Mouse (Mus musculus): ENCODE data around the gene Dqx1.

Gene Dqx1

DNA sequence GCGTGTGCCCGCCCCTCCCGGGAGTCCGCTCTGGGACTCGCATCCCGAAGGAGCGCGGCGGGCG, 12.4 kb downstream of the Dqx1 start, which contains the start of gene Tlx2:
Gene Tlx2, minus strand, starts transcription at position 47 of the 64 bp plus-strand sequence.
- in situ Hi-C loops (cut with MboI, MseI): no loop called here

DNA sequence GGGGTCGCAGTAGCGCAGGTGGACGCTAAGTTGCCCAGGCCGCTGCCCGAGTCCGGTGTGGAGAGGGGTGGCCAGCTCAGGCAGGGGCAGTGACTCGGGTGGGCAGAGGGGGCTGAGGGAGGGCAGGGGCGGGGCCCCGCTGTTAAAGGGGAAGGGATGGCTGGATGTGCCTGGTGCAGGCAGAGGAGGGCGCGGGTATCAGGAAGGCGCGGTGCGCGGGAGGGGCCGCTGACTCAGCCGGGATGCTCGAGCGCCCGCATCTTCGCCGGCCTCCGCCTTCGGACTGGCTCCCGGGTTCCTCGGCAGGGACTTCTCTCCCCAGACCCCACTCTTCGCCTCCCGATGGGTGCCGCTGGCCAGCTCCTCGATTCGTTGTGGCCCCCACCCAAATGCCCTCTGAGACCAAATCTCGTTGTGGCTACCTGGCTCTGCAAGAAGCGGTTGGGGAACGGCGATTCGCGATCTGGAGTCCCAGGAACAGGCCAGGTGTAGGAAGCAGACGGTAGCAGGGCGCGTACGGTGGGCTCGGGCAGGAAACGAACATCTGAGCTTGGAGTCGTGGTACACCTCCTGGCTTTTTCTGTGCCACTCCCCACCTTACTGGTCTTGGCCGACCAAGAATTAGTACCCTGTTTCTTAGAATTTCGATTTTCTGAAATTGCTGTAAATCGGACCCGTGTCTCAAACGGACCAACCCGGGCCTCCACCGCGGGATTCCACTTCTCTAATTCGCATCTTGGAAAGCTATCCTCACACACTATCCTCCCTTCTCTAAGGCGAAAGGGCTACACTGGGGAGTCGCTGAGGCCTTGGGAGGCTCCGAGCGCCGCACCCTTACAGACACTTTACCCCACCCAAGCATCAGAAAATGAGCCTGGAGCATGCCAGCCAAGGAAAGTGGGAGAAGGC, 12.9 kb downstream of the Dqx1 start:
- in situ Hi-C loops (cut with MboI, MseI): no loop called here

DNA sequence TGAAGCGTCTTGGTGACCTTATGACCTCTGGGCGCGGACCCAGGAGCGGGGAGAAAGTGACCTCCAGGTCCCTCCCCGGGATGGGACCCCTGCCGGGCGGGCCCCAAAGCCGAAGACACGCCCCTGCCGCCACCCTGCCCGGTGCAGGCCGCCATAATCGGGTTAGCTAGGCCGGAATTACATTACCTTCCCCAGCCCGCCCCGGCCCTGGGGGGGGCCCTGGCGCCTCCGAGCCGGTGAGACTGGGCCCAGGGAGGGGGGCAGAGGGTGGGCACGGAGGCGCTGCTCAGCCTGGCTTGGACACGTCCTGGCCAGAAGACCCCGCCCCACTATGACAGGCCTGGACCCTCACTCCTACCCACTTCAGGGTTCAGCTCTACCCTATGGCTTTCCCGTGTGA, 13.6 kb downstream of the Dqx1 start:
- in situ Hi-C loops (cut with MboI, MseI): no loop called here

DNA sequence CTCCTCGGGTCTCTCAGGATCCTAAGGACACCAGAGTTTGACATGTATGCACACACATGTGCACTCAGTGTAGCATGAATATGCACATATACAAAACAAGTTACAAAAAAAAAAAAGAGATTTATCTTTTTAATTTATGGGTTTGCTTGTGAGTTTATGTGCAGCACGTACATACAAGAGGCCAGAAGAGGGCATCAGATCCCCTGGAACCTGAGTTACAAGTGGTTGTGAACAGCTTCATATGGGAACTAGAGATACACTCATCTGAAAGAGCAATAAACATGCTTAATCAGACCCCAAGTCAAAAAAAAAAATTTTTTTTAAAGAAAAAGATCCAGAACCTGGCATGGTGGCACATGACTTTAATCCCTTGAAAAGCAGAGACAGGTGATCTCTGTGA, 17.3 kb downstream of the Dqx1 start:
- in situ Hi-C loops (cut with MboI, MseI): loop anchor here (5.0 kb wide), 1 partner anchor 42 kb away; the partner anchor contains the start of gene Mogs

DNA sequence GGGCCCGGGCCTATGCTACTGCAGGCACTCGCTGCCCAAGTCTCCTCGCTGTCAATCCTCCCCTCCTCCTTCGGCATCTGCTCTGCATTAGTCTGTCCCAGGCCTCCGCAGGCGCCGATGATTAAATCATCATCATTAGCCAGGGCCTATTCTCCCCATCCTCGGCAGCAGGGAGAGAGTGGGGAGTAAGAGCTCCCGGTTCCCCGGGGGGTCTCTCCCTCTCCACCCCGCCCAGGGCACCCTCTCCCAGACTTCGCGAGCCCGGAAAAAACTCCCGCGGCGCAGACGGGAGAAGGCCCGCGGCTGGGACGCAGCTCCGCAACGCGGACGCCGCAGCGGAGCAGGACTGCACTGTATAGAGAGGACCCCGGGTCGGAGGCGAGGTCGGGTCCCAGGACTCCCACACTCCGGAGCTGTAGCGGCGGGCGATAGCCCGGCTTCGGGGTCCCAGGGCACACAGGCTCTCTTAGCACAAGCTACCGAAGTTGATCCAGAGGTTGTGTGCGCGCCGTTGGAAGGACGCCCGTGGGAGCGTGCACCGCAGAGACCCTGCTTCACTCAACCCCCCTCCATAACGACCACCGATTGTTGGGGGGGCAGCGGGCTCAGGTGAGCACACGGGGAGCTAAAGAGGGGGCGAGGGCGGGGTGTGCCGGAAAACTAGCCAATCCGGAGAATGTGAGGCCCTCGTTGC, 20.1 kb downstream of the Dqx1 start, which contains the start of gene Pcgf1:
Gene Pcgf1, plus strand, starts transcription at position 240 of the 694 bp plus-strand sequence.
- in situ Hi-C loops (cut with MboI, MseI): loop anchor here (5.0 kb wide), 1 partner anchor 40 kb away; the partner anchor contains the start of gene Mogs

DNA sequence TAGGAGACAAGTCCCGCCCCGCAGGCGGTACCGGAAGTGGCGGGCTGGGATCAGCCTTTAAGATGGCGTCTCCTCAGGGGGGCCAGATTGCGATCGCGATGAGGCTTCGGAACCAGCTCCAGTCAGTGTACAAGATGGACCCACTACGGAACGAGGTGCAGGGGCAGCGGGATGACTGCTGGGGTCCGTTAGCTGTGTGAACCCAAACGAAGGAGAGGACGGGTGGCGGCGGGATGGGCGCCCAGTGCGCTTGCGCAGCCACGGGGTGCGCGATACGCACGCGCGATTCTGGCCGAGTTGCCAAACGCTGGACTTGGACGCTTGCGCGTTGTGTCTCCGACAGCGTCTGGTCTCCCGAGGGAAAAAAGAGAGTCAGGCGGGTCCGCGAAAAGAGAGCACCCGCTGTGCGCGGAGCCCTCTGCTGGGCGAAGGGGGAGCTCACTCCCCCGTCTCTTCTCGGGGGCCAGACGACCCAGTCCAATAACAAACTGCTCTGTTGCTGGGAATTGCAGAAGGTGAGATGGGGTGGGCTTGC, 20.7 kb downstream of the Dqx1 start:
- in situ Hi-C loops (cut with MboI, MseI): loop anchor here (5.0 kb wide), 1 partner anchor 39 kb away; the partner anchor contains the start of gene Mogs

DNA sequence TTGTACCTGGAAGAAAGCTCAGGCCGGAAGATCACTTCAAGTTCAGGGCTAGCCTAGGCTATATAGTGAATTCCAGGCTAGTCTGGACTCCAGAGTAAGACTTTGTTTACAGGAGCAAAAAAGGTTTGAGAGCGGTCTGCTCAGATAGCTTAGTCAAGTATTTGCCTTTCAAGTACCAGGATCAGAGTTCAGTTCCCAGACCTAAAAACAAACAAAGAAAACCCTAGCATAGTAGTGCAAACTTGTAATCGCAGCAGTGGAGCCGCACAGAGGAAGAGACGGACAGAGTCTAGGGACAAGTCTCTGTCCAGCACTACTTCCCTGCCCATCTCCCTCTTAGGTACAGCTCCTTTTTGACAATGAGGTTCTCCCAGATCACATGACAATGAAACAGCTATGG, 22.6 kb downstream of the Dqx1 start:
- in situ Hi-C loops (cut with MboI, MseI): no loop called here

DNA sequence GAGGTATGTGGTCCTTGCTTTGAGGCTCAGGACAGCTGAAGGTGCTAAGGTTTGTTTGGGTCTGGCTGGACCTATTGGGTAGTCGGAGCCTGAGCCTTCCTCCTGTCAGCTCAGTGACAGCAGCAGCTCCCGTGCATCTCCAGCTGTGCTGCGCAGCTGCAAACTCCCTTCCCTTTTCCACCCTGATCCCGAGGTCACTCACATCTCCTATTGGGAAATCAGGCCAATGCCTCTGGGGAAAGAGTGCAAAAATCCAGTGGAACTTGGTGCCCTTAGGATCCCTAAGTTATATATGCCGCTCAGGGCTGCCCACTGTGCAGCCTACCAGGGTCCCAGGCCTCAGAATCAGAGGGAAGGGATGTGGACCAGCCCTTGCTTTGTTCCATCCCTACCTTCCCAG, 25.9 kb downstream of the Dqx1 start:
- in situ Hi-C loops (cut with MboI, MseI): no loop called here

DNA sequence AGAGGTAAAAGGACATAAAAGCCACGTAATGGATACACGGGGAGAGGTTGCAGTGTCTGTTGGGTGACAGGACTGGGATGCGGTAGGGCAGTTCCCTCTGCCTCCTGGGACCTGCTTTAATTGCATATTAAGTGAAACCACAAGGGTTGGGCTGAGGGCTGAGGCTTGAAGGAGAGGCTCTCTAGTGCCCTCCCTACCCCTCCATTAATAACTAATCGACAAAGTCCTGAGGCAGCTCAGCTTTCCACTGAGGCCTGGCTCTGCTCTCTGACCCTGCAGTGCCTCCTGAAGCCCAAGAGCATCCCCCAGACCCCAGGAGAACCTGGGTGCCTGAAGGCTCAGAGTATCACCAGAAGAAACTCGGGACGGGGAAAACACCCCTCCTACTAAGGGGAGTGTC, 26.8 kb downstream of the Dqx1 start:
- in situ Hi-C loops (cut with MboI, MseI): no loop called here

DNA sequence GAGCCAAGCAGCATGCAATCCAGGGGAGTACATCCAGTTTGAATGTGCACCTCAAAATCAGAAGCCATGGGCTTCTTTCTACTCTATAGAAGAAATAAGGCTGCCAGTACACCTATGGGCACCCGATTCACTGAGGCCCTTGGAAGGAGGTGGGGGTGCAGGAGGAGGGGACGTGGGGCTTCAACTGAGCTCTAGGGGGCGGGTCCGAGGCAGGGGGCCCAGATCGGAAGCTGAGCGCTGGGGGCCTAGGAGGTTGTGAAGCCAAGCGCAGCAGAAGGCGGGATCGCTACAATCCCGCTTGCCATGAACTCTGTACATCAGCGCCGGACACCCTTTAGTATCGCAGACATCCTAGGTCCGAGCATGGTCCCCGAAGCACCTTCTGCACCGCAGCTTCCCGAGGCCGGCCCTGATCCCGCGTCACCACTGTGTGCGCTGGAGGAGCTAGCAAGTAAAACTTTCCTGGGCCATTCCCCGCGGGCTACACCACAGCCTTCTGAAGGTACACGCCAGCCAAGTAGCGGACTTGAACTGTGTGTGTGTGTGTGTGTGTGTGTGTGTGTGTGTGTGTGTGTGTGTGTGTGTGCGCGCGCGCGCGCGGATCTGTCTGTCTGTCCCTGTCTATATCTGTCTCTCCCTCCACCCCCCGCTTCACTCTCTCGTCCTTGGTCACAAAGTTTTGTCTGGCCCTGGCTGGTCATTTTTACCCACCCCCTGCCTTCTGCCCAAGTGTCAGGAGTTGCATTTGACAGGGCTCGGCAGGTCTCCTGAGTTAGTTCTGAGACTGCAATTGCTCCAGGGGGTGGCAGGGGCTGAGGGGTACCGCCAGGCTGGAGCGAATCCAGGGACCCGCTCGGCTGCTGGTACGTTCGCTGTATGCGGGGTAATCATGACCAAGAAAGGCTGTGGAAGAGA, 28.7 kb downstream of the Dqx1 start, which contains the start of gene Lbx2:
Gene Lbx2, plus strand, starts transcription at position 247 of the 915 bp plus-strand sequence.
- in situ Hi-C loops (cut with MboI, MseI): no loop called here

DNA sequence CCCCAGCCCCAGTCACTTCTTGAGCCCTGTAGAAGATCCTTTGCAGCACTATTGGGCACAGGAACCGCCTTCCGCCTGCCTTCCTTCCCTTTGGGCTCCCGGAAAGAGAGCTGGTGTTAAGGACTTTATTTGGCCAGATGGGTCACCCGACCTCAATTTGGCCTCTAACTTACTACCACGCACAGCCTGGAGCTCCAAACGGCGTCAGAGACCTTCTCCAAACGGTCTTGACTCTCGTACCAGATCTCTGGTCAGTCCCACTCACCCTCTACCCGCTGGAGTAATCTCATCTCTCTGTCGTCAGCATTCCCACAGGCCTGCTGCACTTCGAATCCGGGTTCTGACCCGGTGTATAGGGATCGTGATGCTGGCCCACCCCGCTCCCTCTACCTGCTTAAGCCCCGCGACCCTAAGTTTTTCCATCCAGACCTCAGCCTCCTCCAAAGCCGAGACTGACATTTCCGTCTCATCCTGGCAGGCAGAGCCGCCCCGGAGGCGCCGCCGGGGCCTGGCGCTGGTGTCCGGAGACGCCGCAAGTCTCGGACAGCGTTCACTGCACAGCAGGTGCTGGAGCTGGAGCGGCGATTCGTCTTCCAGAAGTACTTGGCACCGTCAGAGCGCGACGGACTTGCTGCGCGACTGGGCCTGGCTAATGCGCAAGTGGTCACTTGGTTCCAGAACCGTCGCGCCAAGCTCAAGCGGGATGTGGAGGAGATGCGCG, 29.7 kb downstream of the Dqx1 start:
- in situ Hi-C loops (cut with MboI, MseI): no loop called here

DNA sequence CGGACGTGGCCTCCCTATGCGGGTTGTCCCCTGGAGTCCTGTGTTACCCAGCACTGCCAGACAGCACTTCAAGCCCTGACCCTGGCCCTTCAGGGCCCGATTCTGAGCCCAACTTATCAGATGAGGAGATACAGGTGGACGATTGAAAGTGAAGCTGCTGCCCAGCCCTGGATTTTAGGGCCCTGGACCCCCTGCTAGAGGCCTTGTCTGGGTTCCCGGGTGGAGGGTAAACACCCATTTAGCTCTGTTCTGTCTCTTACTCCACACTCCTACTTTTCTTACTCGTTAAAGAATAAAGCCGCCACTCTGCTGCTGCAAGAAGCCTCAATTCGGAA, 30.2 kb downstream of the Dqx1 start:
- in situ Hi-C loops (cut with MboI, MseI): no loop called here

DNA sequence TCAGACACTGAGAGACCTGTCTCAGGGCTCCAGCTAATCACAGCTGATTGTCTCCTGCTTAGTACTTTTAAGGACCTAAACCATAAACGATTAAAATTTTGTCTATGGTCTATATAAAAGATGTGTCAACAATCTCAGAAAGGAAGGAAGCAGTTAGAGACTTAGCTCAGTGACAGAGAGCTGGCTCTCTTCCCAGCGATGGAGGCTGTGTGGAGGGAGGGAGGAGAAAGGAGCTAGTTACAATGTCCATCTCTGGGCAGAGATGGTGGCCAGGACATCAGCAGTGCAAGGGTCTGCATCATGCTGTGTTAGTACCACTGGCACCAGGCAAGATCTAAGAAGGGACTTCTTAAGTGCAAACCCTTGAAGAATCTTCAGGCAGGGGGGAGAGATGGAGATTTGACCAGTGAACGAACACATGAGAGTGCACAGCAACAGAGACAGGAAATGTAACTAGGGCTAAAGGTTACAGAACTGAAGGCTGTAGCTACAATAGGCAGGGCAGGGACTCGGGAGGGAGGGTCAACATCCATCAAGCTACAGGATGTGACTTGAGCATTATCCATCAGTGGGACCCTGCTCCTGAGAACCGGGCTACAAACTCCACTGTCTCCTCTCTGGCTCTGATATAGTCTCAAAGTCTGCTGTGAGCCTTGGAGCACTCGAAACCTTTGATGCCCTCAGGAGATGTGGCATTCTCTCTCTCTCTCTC, 34.9 kb downstream of the Dqx1 start:
- in situ Hi-C loops (cut with MboI, MseI): no loop called here

DNA sequence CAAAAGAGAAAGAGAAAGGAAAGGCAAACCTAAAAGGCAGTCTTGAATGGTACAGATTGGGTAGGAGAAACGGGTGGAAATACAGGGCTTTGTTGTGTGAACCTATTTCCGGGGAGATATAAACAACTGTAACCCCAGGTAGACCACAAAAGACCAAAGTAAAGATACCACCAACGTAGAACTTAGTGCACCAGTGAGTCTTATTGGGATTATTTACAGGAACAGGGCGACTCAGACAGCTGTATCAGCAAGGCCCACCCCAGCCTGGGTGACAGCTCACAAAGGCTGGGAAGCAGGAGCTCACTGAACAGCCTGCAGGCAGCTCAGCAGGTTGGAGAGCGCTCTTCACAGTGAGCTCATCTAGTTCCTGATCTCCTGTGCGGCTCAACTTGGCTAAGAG, 38.3 kb downstream of the Dqx1 start:
- in situ Hi-C loops (cut with MboI, MseI): no loop called here

DNA sequence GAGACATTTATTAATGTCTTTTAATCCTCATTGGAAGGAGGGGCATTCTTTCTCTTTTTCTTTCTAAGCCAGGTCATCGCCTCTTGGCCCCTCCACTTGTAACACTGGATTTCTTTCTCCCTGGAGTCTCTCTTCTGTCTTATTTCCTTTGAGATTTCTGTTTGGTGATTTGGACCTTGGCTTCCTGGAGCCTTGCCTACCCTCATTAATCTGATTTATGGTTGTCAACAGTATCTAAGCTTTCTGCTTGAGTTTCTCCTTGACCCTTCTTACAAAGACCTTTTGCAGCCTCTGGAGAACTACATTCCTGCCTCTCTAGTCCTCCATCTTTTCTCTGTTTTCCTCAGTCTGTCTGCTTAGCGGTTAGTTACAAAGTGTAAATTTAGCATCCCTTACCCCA, 40.8 kb downstream of the Dqx1 start:
- in situ Hi-C loops (cut with MboI, MseI): no loop called here

DNA sequence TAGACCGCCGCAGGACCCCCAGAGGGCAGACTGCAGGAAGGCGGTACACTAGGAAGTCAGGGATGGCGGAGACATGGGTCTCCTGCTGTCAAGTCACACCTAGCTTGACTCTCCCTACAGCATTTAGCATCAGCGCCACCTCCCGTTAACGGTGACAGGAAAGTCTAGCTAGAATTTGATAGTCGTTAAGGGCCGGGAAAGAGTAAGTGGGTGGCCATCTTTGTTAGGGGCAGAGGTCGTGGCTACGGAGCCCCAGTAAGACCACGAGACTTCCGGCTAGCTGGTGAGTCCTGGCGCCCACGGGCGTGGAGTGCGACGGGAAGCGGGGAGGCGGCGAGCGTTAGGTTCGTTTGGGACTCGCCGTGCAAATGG, 43.7 kb downstream of the Dqx1 start, which contains the start of the genes Ccdc142 and Gm42688:
Gene Ccdc142, plus strand, starts transcription at position 286 of the 372 bp plus-strand sequence.
Gene Gm42688, plus strand, starts transcription at position 302 of the 372 bp plus-strand sequence.
- in situ Hi-C loops (cut with MboI, MseI): loop anchor here (5.0 kb wide), 1 partner anchor 56 kb away; the partner anchor contains the start of genes 1700003E16Rik and Wdr54

DNA sequence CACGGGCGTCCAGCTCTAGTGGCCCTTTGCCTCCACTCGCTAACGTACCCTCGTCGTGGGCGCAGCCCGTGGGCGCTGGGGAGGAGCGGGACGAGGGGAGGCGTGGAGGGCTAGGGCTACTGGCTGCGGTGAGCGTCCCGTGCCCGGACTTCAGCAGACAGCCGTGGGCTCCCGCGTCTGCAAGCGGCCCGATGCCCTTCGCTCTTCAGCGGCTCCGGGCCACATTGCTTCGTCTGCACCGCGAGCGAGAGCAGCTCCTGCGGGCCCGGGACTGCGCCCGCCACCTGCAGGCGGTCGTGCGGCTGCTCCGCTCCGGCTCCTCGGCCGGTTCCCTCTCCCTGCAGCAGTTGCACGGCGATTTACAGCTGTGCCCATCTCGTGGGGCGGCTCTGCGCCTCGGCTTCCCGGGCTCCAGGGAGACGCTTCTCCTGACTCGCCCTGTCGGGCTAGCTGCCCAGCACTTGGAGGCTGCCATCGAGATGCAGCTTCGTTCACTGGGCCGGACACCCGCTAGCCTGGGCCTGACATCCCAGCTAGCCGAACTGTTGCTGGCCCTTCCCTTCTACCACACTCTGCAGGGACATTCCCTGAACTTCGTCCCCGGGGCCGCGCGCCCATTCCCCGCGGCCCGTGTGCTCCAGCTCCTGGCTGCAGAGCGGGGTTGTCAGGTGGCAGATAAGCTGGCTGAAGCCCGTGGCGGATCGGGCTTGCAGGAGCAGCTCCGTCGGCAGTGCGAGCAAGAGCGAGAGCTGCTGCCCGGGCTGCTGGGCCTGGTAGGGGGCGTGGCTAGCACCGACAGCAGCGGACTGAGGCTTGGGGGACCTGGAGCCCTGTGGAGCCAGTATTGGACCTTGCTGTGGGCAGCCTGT, 44.3 kb downstream of the Dqx1 start:
- in situ Hi-C loops (cut with MboI, MseI): loop anchor here (5.0 kb wide), 1 partner anchor 55 kb away; the partner anchor contains the start of genes 1700003E16Rik and Wdr54

DNA sequence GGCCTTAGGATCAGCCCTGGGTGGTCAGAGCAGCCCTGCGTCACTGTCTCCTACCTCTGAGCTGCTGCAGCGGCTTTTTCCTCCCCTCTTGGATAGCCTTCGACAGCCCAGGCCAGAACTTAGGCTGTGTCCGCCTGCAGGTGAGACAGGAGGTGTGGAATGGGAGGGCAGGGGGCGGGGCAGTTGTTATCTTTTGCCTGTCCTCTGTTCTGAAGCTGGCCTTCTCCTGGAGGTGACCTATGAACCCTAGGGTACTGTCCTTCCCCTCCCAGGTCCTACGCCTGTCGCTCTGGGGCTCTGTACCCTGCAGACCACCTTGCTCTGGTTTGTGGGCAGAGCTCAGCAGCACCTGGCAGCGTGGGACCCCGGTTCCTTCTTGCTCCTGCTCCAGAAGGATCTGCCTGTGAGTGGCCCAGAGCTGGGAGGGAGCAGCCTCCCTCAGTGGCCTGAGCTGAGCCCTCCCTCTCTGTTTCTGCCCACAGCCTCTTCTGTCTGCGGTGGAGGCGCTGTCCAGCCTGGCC, 45.5 kb downstream of the Dqx1 start:
- in situ Hi-C loops (cut with MboI, MseI): loop anchor here (5.0 kb wide), 1 partner anchor 54 kb away; the partner anchor contains the start of genes 1700003E16Rik and Wdr54

DNA sequence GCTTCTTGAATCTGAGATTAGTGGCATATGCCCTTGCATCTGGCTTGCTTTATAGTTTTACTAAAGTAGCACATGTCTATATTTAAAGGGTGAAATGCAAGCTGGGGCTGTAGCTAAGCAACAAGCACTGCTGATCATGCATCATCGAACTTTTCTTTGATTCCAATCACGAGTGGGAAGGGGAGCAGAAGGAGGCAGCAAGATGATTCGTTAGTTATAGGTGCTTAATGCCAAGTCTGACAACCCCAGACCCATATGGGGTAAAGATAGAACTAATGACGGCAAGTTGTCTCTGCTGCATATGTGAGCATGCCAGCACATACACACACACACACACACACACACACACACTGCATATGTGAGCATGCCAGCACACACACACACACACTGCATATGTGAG, 46.5 kb downstream of the Dqx1 start:
- in situ Hi-C loops (cut with MboI, MseI): loop anchor here (5.0 kb wide), 1 partner anchor 53 kb away; the partner anchor contains the start of genes 1700003E16Rik and Wdr54
